Mouse (Mus musculus): ENCODE results near the gene Zdhhc3.
A peak's percentile ranks its signal among the peaks of the same experiment; 100 is the strongest.

Zdhhc3 gene

GRCm38 (mm10) chr9:123020995-123021631 lies 91.9 kb downstream of the Zdhhc3 start, which contains the start of gene Tmem42:
Gene Tmem42 (plus strand): TSS chr9:123021326.
- DNase-seq (ENCODE audit: low read depth, low spot score) = peak; percentile 92

Data from ZHBTc4 (cell line).